Mouse (Mus musculus) hindbrain, postnatal 0 days (tissue): ENCODE measurements at regions not wholly inside any gene's neighbourhood (a gene's known extent, or its start where the extent isn't known, plus 50 kb on each side); places are given as distances from the start of the nearest gene placed in this dataset.
A peak's percentile ranks its signal among the peaks of the same experiment; 100 is the strongest.

Experiments
- ATAC-seq: fragments of 200-750 bp; cut with Nextera tagmentation; 2 replicates; pipeline ENCODE4 v1.8.0; 2017; ENCODE audit warnings: mild to moderate bottlenecking, moderate TSS enrichment, moderate library complexity
- DNase-seq: peaks from one replicate; pipeline ENCODE4 v3.0.0-alpha.2; 2015; ENCODE audit warnings: low spot score
- H3K27ac ChIP-seq: fragments of 300-500 bp; sonication (generic); 2 replicates; pipeline ENCODE4 v1.5.1; 2014; ENCODE audit warnings: mild to moderate bottlenecking
- H3K27me3 ChIP-seq: fragments of 300-500 bp; sonication (generic); 2 replicates; pipeline ENCODE4 v1.6.1; 2014; ENCODE audit warnings: low read length, mixed read lengths; ENCODE audit not compliant: insufficient read depth
- H3K36me3 ChIP-seq: fragments of 300-500 bp; sonication (generic); 2 replicates; pipeline ENCODE4 v1.6.1; 2014; ENCODE audit warnings: low read length, mixed read lengths; ENCODE audit not compliant: insufficient read depth
- H3K4me1 ChIP-seq: fragments of 300-500 bp; sonication (generic); 2 replicates; pipeline ENCODE4 v1.6.1; 2014; ENCODE audit warnings: antibody characterized with exemption, low read length, mixed read lengths; ENCODE audit not compliant: insufficient read depth
- H3K4me2 ChIP-seq: fragments of 300-500 bp; sonication (generic); 2 replicates; pipeline ENCODE4 v1.6.1; 2014; ENCODE audit warnings: low read depth, mild to moderate bottlenecking, low read length, moderate library complexity, mixed read lengths
- H3K4me3 ChIP-seq: fragments of 300-500 bp; sonication (generic); 2 replicates; pipeline ENCODE4 v1.5.1; 2014; ENCODE audit warnings: low read length
- H3K9ac ChIP-seq: fragments of 300-500 bp; sonication (generic); replicated peaks from 2 replicates; pipeline ENCODE4 v1.6.1; 2014; ENCODE audit warnings: mild to moderate bottlenecking, low read length, moderate library complexity, mixed read lengths
- H3K9me3 ChIP-seq: fragments of 300-500 bp; sonication (generic); 2 replicates; pipeline ENCODE4 v1.6.1; 2016; ENCODE audit warnings: low read length, mixed read lengths
- CTCF ChIP-seq: IDR thresholded peaks from 2 replicates; pipeline ENCODE4 v1.5.1; 2016; ENCODE audit warnings: antibody characterized with exemption, control low read depth, low read depth
- WGBS: fragments of 180-500 bp; shearing (Covaris S2); extraction: QIAGEN DNeasy Blood & Tissue Kit; methylation state at CpG from one replicate; pipeline ENCODE4 v1.1.7; 2014; 5-methylcytosine and 5-hydroxymethylcytosine counted together

- TF ChIP-seq CTCF: no peak
- no peaks in the 10 kb centered on the region for H3K4me1 ChIP-seq
- H3K27me3 ChIP-seq: no peaks in the 10 kb centered on the region
- 38% methylated on average over 1 of the region's 1 CpGs for WGBS
- H3K9me3 ChIP-seq: no peaks in the 10 kb centered on the region
- H3K36me3 ChIP-seq: no peaks in the 10 kb centered on the region
- H3K9ac ChIP-seq: no peak overlapping the region
- DNase-seq (no peak), ATAC-seq (no peak)
- no peak overlapping the region for H3K4me3 ChIP-seq
- no peak overlapping the region for H3K27ac ChIP-seq
- H3K4me2 ChIP-seq: no peak overlapping the region
Observed at GRCm38 (mm10) chr3:158707411-158707810, 145.4 kb upstream of the Lrrc7 start.

- Histone ChIP-seq H3K9me3 (no peaks in the 10 kb centered on the region), H3K4me3 (no peak overlapping the region), H3K36me3 (no peaks in the 10 kb centered on the region), H3K9ac (no peak overlapping the region), H3K27ac (no peak overlapping the region), H3K4me1 (no peaks in the 10 kb centered on the region), H3K27me3 (no peaks in the 10 kb centered on the region), H3K4me2 (no peak overlapping the region)
- ATAC-seq (no peak), DNase-seq (no peak)
- no peak for TF ChIP-seq CTCF
- WGBS: 60% methylated on average over 3 of the region's 3 CpGs
Observed at GRCm38 (mm10) chr3:158694936-158695335, 132.9 kb upstream of the Lrrc7 start.

GRCm38 (mm10) chr3:158690686-158691085, 128.7 kb upstream of the Lrrc7 start:
- DNase-seq (no peak), ATAC-seq (no peak)
- 86% methylated on average over 1 of the region's 1 CpGs for WGBS
- Histone ChIP-seq H3K27me3 (no peaks in the 10 kb centered on the region), H3K4me3 (no peak overlapping the region), H3K27ac (no peak overlapping the region), H3K4me2 (no peak overlapping the region), H3K9me3 (no peaks in the 10 kb centered on the region), H3K4me1 (no peaks in the 10 kb centered on the region), H3K36me3 (no peaks in the 10 kb centered on the region), H3K9ac (no peak overlapping the region)
- TF ChIP-seq CTCF: no peak

- no peak overlapping the region for H3K9ac ChIP-seq
- H3K27me3 ChIP-seq: no peaks in the 10 kb centered on the region
- DNase-seq (peak; percentile 12), ATAC-seq (no peak)
- no peak overlapping the region for H3K27ac ChIP-seq
- H3K4me3 ChIP-seq: no peak overlapping the region
- no peaks in the 10 kb centered on the region for H3K4me1 ChIP-seq
- H3K36me3 ChIP-seq: no peaks in the 10 kb centered on the region
- TF ChIP-seq CTCF: no peak
- 68% methylated on average over 2 of the region's 2 CpGs for WGBS
- H3K4me2 ChIP-seq: no peak overlapping the region
- no peaks in the 10 kb centered on the region for H3K9me3 ChIP-seq
Observed at GRCm38 (mm10) chr3:158645676-158646075, 83.7 kb upstream of the Lrrc7 start.
